Mouse (Mus musculus) kidney, adult 18-20 months (tissue): ENCODE measurements around the gene Asphd2.

Experiments used
- DNase-seq: peaks from one replicate; pipeline ENCODE4 v3.0.0; 2021

The Asphd2 gene

DNA sequence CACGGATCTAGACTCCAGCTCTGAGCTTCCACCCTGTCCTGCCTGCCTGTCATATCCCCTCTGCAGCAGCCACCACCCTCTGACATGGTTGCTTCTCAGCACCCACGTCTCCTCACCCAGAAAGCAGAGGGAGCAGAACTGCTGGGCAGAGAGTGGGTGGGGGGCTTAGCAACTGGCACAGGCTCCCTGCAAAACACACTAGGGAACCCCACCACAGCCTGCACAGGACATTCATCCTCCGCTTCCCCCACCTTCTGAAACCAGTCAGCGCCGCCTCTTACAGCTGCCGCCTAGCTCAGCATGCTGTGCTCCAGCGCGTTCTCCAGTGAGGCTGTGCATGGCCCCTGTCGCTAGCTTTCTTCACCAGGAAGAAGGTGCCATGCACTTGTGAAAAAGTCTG is 5.3 kb downstream of the Asphd2 start:
- no peak for DNase-seq

- DNase-seq = no peak
These were observed 8.7 kb downstream of the Asphd2 start for GRCm38 (mm10) chr5:112385973-112386372.

GRCm38 (mm10) chr5:112384805-112385472 is 9.7 kb downstream of the Asphd2 start:
- no peak for DNase-seq

GRCm38 (mm10) chr5:112382641-112383330 is 11.9 kb downstream of the Asphd2 start:
- DNase-seq = no peak

DNA sequence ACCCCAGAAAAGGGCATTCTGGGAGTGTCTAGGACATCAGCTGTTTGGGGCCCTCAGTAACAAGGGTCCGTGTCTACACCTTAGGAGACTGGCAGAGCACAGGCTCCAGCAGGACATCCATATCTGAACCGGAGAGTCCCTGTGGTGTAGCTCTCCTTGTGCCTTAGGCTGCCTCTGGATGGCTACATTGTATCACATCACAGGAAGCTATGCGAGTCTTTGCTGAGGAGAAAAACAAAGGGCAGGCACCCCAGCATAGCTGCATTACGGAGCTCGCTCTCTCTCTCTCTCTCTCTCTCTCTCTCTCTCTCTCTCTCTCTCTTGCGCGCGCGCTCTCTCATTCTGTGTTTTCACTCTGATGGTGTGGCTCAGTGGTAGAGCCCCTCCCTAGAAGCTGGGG is 12.6 kb downstream of the Asphd2 start:
- DNase-seq = no peak

- DNase-seq = no peak
These were observed 13.5 kb downstream of the Asphd2 start for GRCm38 (mm10) chr5:112381154-112381553.

DNA sequence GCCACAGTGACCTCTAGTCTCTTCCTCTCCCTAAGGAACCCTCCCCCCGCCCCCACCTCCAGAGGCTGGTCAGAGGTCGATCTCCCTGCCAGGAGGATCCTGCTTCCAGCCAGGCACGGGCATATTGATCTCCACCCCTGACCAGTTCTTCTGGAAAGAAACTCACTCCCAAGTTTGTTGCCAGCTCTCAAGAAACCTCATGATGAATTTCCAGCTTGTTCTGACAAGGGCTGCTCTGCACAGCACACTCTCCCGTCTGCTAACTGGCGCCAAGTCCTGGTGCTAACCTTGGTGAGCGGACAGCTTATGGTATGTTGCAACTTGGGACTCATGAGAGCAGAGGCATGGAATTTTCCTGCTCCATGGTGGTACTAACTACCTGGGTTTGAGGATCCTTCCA is 15.9 kb downstream of the Asphd2 start:
- DNase-seq = peak; percentile 16

DNA sequence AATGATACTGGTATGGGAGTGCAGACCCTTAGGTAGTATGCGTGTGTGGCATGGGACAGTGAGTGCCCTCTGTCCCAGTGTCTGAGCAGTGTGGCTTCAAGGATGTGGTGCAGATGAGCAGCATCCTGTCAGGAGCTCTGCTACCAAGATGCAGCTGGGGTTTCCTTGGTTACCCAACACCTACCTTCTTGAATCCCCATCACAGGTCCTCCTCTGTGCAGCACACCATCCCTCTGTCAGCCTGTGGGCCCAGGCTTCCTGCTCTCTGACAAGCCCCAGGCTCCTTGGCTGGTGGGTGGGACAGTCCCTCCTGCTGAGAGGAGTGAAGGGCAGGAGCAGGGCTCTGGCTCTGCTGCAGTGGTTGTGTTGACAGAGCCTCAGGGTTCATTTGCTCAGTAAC is 17.3 kb downstream of the Asphd2 start:
- no peak for DNase-seq

GRCm38 (mm10) chr5:112376111-112376510 is 18.6 kb downstream of the Asphd2 start:
- DNase-seq = no peak

GRCm38 (mm10) chr5:112371933-112372332 is 22.7 kb downstream of the Asphd2 start:
- no peak for DNase-seq

GRCm38 (mm10) chr5:112370236-112370813 is 24.3 kb downstream of the Asphd2 start:
- DNase-seq = no peak

GRCm38 (mm10) chr5:112369326-112369725 is 25.3 kb downstream of the Asphd2 start:
- no peak for DNase-seq

- DNase-seq = no peak
These were observed 26.0 kb downstream of the Asphd2 start for GRCm38 (mm10) chr5:112368666-112369065.

DNA sequence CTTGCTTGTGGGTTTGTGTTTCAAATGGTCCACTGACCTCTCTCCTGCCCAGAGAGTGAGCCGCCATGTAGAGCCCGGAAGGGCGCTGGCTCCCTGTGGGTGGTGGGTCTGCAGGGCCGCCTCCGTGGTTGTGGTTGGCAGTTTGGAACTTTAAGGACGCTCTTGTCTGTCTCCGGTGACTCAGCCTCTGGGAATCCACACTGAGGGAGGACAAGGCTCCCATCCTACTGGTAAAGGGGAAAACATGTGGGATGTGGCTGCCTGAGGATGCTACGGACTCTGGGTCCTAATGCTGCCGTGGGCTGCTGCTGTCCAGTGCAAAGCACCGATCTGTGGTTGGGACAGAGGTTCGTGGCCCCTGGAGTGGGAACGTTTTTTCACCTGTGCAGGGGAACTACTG is 26.7 kb downstream of the Asphd2 start:
- no peak for DNase-seq

DNA sequence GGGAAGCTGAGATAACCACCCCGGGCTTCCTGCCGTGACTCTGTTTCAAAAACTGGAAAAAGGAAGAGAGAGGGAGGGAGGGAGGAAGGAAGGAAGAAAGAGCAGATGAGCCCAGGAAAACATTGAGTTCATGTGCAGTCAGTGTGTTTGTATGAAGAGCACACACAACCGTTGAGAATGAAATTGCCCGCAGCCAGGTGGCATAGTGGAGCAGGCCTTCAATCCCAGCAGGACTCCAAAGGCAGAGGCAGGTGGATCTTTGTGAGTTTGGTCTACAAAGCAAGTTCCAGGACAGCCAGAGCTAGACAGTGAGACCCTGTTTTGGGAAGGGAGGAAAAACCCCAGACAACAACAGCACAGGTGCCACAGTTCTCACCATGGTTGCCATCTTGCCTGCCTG is 27.3 kb downstream of the Asphd2 start:
- DNase-seq = no peak

DNA sequence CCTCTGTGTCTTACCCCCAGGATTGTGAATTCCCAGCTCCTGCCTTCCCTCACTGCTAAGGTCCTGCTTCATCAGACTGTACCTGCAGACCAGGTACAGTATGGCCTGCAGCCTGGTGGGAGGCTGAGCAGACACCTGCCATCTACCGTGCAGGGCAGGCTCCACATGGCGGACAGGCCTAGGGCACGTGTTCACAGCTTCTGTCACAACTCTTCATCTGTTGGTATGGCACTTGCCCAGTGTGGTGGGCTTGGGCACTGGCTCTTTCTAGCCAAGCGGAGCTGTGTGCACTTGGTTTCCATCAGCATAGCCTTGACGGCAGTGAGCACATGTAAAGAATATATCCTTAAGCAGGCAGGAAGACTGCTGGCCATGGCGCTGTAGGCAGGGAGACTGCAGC is 27.8 kb downstream of the Asphd2 start:
- no peak for DNase-seq

- no peak for DNase-seq
These were observed 30.4 kb downstream of the Asphd2 start for GRCm38 (mm10) chr5:112364184-112364797.

DNA sequence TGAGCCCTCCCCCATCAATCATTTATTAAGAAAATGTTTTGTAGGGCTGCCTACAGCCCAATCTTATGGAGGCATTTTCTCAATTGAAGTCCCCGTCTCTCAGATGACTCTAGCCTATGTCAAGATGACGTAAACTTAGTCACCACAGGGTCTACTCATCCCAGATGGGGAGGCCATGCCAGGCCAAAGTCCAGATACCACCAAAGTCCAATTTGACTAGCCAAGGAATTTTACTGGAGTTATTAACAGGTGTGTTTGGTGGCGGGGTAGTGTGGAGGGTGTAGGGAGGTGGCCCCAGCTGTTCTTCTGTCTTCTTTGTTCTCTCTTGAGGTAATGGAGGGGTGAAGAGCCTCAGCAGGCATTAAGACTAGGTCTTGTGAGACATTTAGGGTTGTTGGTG is 34.6 kb downstream of the Asphd2 start:
- no peak for DNase-seq

DNA sequence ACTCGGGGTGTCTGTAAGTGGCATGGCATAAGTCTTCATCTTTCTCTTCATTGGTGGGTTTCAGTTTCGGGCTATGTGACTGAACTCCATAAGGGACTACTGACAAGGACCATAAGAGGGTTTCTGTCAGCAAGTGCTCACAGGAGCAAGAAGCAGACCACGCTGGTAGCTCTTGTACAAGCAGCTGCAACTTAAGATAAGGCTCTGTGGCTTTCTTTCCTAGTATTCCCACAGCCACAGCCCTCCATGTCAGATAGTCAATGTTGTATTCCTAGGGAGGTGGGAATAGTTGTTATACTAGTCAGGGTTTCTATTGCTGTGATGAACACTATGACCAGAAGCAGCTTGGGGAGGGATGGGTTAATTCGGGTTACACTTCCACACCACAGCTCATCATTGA is 35.1 kb downstream of the Asphd2 start:
- no peak for DNase-seq

DNA sequence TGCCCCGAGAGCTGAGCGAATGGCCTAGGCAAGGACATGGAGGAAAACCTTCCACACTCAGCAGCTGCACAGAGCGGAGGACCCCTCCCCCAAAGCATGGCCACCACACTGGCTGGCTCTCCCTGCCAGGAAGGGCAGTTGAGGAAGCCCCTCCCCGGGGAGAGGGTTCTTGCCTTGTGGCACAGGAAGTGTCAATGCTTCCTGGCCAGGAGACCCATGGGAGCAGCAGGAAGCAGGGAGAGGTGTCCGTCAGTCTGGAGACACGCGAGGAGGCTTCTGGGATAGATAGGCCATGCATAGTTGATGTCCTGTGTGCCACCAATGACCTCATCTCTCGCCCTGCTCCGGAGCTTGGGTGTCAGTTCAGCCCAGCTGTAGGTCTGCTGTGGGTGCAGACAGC is 38.3 kb downstream of the Asphd2 start:
- peak; percentile 22 for DNase-seq

- DNase-seq = no peak
These were observed 38.8 kb downstream of the Asphd2 start, which contains the start of gene Gm6583 for GRCm38 (mm10) chr5:112355910-112356309. Gene Gm6583 (minus strand): TSS chr5:112356033.

DNA sequence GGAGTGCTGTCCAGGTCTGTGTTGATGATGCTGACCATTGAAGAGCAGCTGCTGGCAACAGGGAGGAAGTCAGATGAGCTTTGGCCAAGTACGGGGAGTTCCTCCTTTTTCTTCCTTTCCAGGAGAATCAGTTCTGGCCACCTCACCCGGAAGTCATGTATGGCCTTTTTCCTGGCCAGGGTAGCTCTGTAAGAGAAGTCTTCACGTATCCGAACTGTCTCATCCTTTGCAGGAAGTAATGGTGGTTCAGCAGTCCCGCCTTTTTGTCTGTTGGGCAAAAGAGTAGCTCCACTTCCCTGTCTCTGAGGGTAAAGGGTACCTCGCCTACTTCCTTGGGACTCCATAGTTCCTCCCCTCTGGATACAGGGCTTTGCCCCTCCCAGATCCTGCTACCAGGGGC is 39.2 kb downstream of the Asphd2 start:
- no peak for DNase-seq

- DNase-seq = no peak
These were observed 45.5 kb downstream of the Asphd2 start for GRCm38 (mm10) chr5:112349169-112349568.
